Mouse (Mus musculus) MEL (cell line): ENCODE results near the gene Slc39a13. TPM values are rescaled to one million over a fixed set of nuclear protein-coding genes. Genes with fewer than 3 reads are reported as not detected.
A peak's percentile ranks its signal among the peaks of the same experiment; 100 is the strongest.
"Not testable (repeated sequence)": the region's sequence is repeated elsewhere in the genome, so short reads cannot be mapped to it uniquely, and the experiment has no call there.

Source experiments
- DNase-seq: peaks from one replicate; pipeline ENCODE4 v3.0.0; 2011; ENCODE audit warnings: low read depth, low spot score
- H3K27ac ChIP-seq: 2 replicates; pipeline ENCODE4 v1.5.1; 2012; ENCODE audit warnings: low read depth, mild to moderate bottlenecking, control low read depth, low read length, moderate library complexity; ENCODE audit not compliant: control insufficient read depth
- H3K27me3 ChIP-seq, 2 experiments: fragments of 150-350 bp in 1 of 2; sonication (generic) in 1 of 2; 2 replicates each; pipeline ENCODE4 v1.6.1; 2012; ENCODE audit warnings: low read length in 2 of 2, mild to moderate bottlenecking in 2 of 2, improper control_type of control experiment in 1 of 2, moderate library complexity in 1 of 2; ENCODE audit not compliant: insufficient read depth in 2 of 2, control insufficient read depth in 1 of 2
- H3K36me3 ChIP-seq, 2 experiments: 2 replicates each; pipeline ENCODE4 v1.6.1; 2012 to 2014; ENCODE audit warnings: low read length in 2 of 2, improper control_type of control experiment in 1 of 2, inconsistent platforms in 1 of 2, mild to moderate bottlenecking in 1 of 2; ENCODE audit not compliant: insufficient read depth in 2 of 2, control insufficient read depth in 1 of 2
- H3K4me1 ChIP-seq, 2 experiments: fragments of 150-350 bp in 1 of 2; sonication (generic) in 1 of 2; 2 replicates each; pipeline ENCODE4 v1.6.1; 2012; ENCODE audit warnings: low read length in 2 of 2, improper control_type of control experiment in 1 of 2, mild to moderate bottlenecking in 1 of 2; ENCODE audit not compliant: insufficient read depth in 2 of 2, control insufficient read depth in 1 of 2
- H3K4me3 ChIP-seq, 2 experiments: fragments of 150-350 bp in 1 of 2; sonication (generic) in 1 of 2; 2 replicates each; pipeline ENCODE4 v1.5.1; 2012; ENCODE audit warnings: low read depth in 2 of 2, low read length in 2 of 2, mild to moderate bottlenecking in 2 of 2, moderate library complexity in 2 of 2, control low read depth in 1 of 2, improper control_type of control experiment in 1 of 2; ENCODE audit not compliant: control insufficient read depth in 1 of 2, insufficient read depth in 1 of 2
- H3K79me2 ChIP-seq: 2 replicates; pipeline ENCODE4 v1.6.1; 2012; ENCODE audit warnings: mild to moderate bottlenecking, low read length, moderate library complexity; ENCODE audit not compliant: control insufficient read depth, poor library complexity, insufficient read depth
- H3K9ac ChIP-seq: 2 replicates; pipeline ENCODE4 v1.6.1; 2012; ENCODE audit warnings: low read depth, mild to moderate bottlenecking, control low read depth, low read length, moderate library complexity; ENCODE audit not compliant: control insufficient read depth, poor library complexity, severe bottlenecking
- H3K9me3 ChIP-seq: fragments of 150-350 bp; sonication (generic); replicated peaks from 2 replicates; pipeline ENCODE4 v1.6.1; 2012; ENCODE audit warnings: mild to moderate bottlenecking, low read length, improper control_type of control experiment, moderate library complexity; ENCODE audit not compliant: insufficient read depth
- ELF1 ChIP-seq: IDR thresholded peaks from 2 replicates; pipeline ENCODE4 v1.6.1; 2014; ENCODE audit warnings: low read depth, mild to moderate bottlenecking, inconsistent platforms, low read length, improper control_type of control experiment, moderate library complexity
- MAFK ChIP-seq: IDR thresholded peaks from 2 replicates; pipeline ENCODE4 v1.6.1; 2011; ENCODE audit warnings: low read depth, mild to moderate bottlenecking, low read length, improper control_type of control experiment, borderline replicate concordance
- SIN3A ChIP-seq: IDR thresholded peaks from 2 replicates; pipeline ENCODE4 v1.6.1; 2012; ENCODE audit warnings: low read length, improper control_type of control experiment, inconsistent platforms
- UBTF ChIP-seq: IDR thresholded peaks from 2 replicates; pipeline ENCODE4 v1.6.1; 2012; ENCODE audit warnings: low read depth, mild to moderate bottlenecking, inconsistent platforms, low read length, improper control_type of control experiment, moderate library complexity, borderline replicate concordance; ENCODE audit not compliant: insufficient read depth
- USF1 ChIP-seq: IDR thresholded peaks from 2 replicates; pipeline ENCODE4 v1.6.1; 2014; ENCODE audit warnings: low read depth, mild to moderate bottlenecking, inconsistent platforms, low read length, improper control_type of control experiment, moderate library complexity
- polyA plus RNA-seq, 2 experiments: library from polyadenylated mRNA; stranded (reverse) in 1 of 2; unstranded in 1 of 2; fragments of >175 nt in 1 of 2; fragments of >200 nt in 1 of 2; gene quantifications; 2 replicates each; pipeline versions ENCODE4 v1.2.1 to v1.2.4; 2012; ENCODE audit warnings: low replicate concordance in 2 of 2, low read depth in 1 of 2; ENCODE audit not compliant: insufficient read length in 2 of 2, insufficient read depth in 1 of 2, missing spikeins in 1 of 2
- total RNA-seq: library from RNA; depleted of rRNA; stranded (reverse); fragments of 300-350 nt; gene quantifications from 2 replicates; pipeline ENCODE4 v1.2.3, GENCODE M21; 2012

Slc39a13 gene
- total and polyA plus RNA-seq, 3 experiments: 9.4 to 19.1 TPM; not detected in 1

DNA sequence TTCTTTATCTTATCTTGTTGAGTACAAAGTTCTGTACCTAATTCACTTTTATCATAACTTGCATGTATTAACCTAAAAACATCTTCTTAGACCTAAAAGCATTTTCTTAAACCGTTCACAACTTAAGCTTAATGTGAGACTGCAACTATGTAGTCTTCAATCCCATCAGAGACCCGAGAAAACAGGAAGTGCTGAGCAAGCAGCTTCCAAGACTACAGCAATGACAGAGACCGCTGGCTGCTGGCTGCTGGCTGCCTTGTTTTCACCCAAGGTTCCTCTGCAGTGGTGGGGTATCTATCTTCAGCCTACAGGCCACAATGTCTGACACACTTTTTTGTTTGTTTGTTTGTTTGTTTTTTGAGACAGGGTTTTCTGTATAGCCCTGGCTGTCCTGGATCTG, 18.3 kb downstream of the Slc39a13 start:
- H3K4me3 ChIP-seq: no peak overlapping the region
- no peaks in the 10 kb centered on the region for H3K27me3 ChIP-seq
- H3K36me3 ChIP-seq: peaks cover 0 to 9% of the 10 kb centered on the region in 2 experiments; a peak in 2 of 4 replicates
- H3K27ac ChIP-seq: peak overlapping the region; percentile 30
- no peak overlapping the region for H3K9ac ChIP-seq
- no peaks in the 10 kb centered on the region for H3K9me3 ChIP-seq
- peaks cover 8% of the 10 kb centered on the region in 2 experiments for H3K4me1 ChIP-seq
- peak; percentile 40; the same call in 1 of the 2 replicates for TF ChIP-seq ELF1
- TF ChIP-seq USF1: no peak
- peak; percentile 93 for TF ChIP-seq MAFK
- H3K79me2 ChIP-seq: peaks cover 14% of the 10 kb centered on the region
- DNase-seq: peak; percentile 73

DNA sequence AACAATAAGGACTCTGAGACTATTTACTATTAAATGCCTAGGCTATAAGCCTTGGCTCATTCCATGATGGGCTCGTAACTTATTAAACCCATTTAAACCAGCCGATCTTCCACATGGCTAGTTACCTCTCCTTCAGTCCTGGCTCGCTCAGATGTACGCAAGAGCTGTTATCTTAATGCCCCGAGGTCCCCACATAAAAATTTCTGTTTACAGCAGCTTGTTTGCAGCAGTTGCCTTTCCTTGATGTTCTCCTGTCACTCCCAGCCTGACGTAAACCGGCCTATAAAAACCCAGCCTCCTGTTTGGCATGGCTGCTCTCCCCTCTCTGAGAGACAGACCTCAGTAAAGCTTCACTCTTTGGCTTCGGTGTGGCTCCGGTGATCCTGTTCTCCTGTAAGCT, 22.9 kb downstream of the Slc39a13 start:
- Histone ChIP-seq H3K4me3 (no peak overlapping the region), H3K79me2 (no peaks in the 10 kb centered on the region), H3K9me3 (no peaks in the 10 kb centered on the region), H3K36me3 (peaks cover 0 to 5% of the 10 kb centered on the region in 2 experiments; a peak in 2 of 4 replicates), H3K9ac (no peak overlapping the region), H3K27ac (no peak overlapping the region), H3K4me1 (peaks cover 4 to 5% of the 10 kb centered on the region in 2 experiments), H3K27me3 (no peaks in the 10 kb centered on the region)
- TF ChIP-seq MAFK (no peak), UBTF (no peak)
- DNase-seq: no peak

DNA sequence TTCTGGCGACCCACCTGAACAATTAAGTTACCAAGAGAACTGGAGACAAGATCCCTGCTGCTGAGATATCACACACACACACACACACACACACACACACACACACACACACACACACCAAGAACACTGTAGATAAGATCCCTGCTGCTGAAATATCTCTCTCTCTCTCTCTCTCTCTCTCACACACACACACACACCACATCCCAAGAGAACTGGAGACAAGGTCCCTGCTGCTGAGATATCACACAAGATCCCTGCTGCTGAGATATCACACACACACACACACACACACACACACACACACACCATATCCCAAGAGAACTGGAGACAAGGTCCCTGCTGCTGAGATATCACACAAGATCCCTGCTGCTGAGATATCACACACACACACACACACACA, 24.4 kb downstream of the Slc39a13 start:
- H3K36me3 ChIP-seq, DNase-seq, H3K9ac ChIP-seq, H3K27ac ChIP-seq, H3K9me3 ChIP-seq, H3K4me1 ChIP-seq, H3K79me2 ChIP-seq, H3K27me3 ChIP-seq, H3K4me3 ChIP-seq: not testable (repeated sequence)

DNA sequence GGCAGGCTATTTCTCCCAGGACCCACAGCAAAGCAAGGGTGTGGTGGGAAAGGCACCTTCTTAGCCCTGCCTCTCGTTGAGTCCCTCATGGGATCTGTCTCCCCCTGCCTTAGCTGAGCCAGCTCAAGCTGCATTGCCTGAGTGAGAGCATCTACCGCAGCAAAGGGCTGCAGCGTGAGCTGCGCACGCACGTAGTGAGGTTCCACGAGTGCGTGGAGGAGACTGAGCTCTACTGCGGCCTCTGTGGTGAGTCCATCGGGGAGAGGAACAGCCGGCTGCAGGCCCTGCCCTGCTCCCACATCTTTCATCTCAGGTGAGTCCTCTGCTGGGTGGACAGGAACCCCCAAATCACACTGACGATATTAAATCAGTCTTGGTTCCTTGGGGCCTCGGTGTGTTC, 25.5 kb downstream of the Slc39a13 start:
- Histone ChIP-seq H3K27me3 (no peaks in the 10 kb centered on the region), H3K9ac (no peak overlapping the region), H3K79me2 (no peaks in the 10 kb centered on the region), H3K4me1 (no peaks in the 10 kb centered on the region; a peak in 1 of 4 replicates), H3K4me3 (no peak overlapping the region), H3K36me3 (no peaks in the 10 kb centered on the region), H3K9me3 (no peaks in the 10 kb centered on the region), H3K27ac (no peak overlapping the region)
- no peak for TF ChIP-seq SIN3A
- DNase-seq: no peak
